Mouse (Mus musculus) cortical plate, adult 2 months (tissue): ENCODE measurements around the gene Crbn.

ENCODE experiments used
- CTCF ChIP-seq: fragments of 200-500 bp; IDR thresholded peaks from 2 replicates; pipeline ENCODE4 v1.5.1; 2011; ENCODE audit warnings: mild to moderate bottlenecking, control low read depth, low read length; ENCODE audit not compliant: insufficient read depth; ENCODE audit errors: extremely low read depth
- POLR2A ChIP-seq: fragments of 200-500 bp; IDR thresholded peaks from 2 replicates; pipeline ENCODE4 v1.6.1; 2011; ENCODE audit warnings: mild to moderate bottlenecking, low read length, control low read depth; ENCODE audit not compliant: insufficient read depth; ENCODE audit errors: extremely low read depth

DNA sequence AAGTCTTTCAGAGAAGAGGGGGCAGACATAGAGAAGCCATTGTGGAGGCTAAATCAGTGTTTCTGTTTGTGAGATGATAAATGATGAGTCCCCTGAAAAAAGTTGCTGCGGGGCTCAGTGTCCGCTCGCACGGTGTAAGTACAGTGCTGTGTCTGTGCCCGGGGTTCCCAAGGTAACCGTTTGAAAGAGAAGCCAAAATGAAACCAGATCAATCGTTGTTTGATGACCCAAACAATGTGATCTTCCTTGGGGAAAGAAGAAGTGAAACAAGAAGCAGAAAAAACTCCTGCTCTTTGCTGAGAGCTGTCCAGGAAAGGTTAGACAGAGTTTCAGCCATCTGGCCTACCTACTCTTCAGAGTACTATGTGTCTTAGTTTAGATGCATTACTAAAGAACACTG lies 49.6 kb downstream of the Crbn start:
- no peak for TF ChIP-seq CTCF
- no peak for TF ChIP-seq POLR2A
